Mouse (Mus musculus) heart, adult 8-10 months (tissue): Measurements from ENCODE around the gene Gm20388. TPM values are rescaled to one million over a fixed set of nuclear protein-coding genes. Genes with fewer than 3 reads are reported as not detected.
"Not testable (repeated sequence)": the region's sequence is repeated elsewhere in the genome, so short reads cannot be mapped to it uniquely, and the experiment has no call there.

Experiments used
- DNase-seq: peaks from one replicate; pipeline ENCODE4 v3.0.0; 2022; ENCODE audit warnings: low spot score
- total RNA-seq, 4 experiments: library from RNA; stranded (reverse); gene quantifications; 2 replicates each; pipeline ENCODE4 v1.2.4; 2022

Gm20388 gene
- total RNA-seq, 4 experiments from 2014 or later: 4.2 to 6.7 TPM; not detected in 2

- DNase-seq: peak; percentile 91
Measured at GRCm38 (mm10) chr8:124021237-124022227, 4110.9 kb downstream of the Gm20388 start, which contains the start of the genes Taf5l and Urb2. Gene Taf5l, minus strand, starts transcription at chr8:124021397. Gene Urb2, plus strand, starts transcription at chr8:124021508.

- not testable (repeated sequence) for DNase-seq
Measured at GRCm38 (mm10) chr8:124026265-124026664, 4115.6 kb downstream of the Gm20388 start.

GRCm38 (mm10) chr8:124027831-124028230 lies 4117.2 kb downstream of the Gm20388 start:
- no peak for DNase-seq

DNA sequence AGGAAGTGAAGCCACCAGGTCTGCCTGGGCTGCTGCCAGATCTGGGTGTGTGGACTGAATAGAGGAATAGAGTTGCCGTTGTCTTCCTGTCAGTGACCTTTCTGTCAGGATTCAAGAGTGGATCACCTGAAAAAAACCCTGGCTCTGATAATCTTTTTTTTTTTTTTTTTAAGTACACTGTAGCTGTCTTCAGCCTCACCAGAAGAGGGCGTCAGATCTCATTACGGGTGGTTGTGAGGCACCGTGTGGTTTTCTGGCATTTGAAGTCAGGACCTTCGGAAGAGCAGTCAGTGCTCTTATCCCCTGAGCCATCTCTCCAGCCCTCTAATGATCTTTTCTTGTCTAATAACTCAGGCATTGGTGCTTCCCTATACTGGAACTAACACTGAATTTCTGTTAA lies 4122.8 kb downstream of the Gm20388 start:
- no peak for DNase-seq

GRCm38 (mm10) chr8:124038121-124038520 lies 4127.5 kb downstream of the Gm20388 start:
- DNase-seq: no peak

- DNase-seq: no peak
Measured at GRCm38 (mm10) chr8:124039351-124039750, 4128.7 kb downstream of the Gm20388 start.

- no peak for DNase-seq
Measured at GRCm38 (mm10) chr8:124042201-124042600, 4131.6 kb downstream of the Gm20388 start.

- no peak for DNase-seq
Measured at GRCm38 (mm10) chr8:124044421-124044820, 4133.8 kb downstream of the Gm20388 start.

GRCm38 (mm10) chr8:124044931-124045330 lies 4134.3 kb downstream of the Gm20388 start:
- no peak for DNase-seq

GRCm38 (mm10) chr8:124045856-124046255 lies 4135.2 kb downstream of the Gm20388 start:
- no peak for DNase-seq

DNA sequence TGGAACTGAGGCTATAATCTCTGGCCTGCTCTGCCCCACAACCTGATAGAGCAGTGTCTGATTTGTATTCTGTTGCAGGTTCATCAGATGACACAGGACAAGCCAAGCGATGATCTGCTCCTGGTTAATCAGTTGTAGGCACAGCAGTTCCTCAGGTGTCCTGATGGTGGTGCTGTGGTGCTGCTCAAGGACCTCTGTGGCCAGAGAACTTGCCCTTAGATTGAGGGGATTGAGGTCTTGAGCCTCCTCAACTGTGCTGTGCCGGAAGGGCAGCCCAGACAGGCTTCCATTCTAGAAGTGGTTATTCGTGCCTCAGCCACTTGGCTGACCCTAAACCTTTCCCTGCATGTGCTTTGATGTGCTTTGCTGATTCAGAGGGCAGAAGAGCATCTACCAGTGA lies 4141.5 kb downstream of the Gm20388 start:
- peak; percentile 74 for DNase-seq

- no peak for DNase-seq
Measured at GRCm38 (mm10) chr8:124052568-124052967, 4141.9 kb downstream of the Gm20388 start.

DNA sequence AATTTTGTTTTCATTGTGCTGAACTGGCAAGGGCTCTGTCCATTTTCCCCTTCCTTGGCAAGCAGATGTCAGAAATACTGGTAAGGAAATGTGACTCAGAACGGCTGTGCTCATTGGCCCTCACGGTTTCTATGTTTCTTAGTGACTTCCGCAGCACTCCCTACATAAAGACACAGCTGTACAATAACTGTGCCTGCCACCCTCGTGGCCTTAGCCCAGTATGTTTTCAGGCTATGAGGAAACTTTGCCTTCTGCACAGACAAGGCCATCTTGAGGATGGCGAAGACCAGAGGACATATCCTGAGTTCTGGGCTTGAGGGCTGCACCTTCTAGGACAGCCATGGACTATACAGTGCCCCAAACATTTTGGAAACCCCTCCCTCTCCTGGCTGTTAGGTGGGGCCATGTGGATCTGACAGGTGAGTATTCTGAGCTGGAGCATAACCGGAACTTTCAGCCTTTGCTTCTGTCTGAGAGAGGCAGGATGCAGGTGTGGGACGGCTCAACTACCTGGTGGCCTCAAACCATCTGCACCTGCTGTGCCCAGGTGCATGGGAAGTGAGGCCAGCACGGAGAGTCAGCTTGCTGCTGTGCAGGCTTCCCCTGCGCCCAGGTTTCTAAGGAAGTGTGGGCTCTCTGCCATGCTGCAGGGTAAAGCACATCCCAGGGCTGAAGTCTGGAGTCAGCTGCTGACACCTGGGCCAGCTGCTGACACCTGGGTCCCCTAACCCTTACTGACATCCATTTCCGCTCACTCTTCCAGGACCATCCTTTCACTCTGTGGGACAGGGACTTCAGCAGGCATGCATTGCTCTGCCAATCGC lies 4146.4 kb downstream of the Gm20388 start:
- no peak for DNase-seq

GRCm38 (mm10) chr8:124066325-124067058 lies 4155.9 kb downstream of the Gm20388 start:
- peak; percentile 82 for DNase-seq

DNA sequence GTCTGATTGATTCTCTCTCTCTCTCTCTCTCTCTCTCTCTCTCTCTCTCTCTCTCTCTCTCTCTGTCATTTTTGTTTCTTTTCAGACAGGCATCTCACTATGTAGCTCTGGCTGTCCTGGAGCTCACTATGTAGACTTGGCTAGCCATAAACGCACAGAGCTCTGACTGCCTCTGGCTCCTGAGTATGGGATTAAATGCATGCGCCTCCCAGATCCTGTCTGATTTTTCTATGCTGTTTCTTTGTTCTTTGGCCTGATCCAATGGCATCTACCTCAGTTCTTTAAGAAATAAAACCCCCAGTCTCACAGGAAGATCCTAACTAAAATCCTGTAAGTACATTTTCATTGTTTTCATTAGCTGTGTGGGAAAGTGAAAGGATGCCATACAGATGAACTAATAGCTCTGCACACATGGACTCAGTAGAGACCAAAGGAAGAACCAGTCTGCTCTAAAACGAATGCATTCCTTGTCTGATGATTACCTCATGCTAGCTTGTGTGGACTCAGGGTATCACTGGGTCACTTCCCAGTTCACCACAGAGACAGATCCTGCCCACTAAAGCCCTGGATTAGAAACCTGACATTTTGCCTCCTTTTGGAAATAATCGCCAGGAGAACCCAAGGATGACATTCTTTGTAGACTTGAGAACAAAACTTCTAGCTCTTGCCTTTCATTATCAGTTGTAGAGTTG lies 4156.6 kb downstream of the Gm20388 start:
- DNase-seq: no peak

DNA sequence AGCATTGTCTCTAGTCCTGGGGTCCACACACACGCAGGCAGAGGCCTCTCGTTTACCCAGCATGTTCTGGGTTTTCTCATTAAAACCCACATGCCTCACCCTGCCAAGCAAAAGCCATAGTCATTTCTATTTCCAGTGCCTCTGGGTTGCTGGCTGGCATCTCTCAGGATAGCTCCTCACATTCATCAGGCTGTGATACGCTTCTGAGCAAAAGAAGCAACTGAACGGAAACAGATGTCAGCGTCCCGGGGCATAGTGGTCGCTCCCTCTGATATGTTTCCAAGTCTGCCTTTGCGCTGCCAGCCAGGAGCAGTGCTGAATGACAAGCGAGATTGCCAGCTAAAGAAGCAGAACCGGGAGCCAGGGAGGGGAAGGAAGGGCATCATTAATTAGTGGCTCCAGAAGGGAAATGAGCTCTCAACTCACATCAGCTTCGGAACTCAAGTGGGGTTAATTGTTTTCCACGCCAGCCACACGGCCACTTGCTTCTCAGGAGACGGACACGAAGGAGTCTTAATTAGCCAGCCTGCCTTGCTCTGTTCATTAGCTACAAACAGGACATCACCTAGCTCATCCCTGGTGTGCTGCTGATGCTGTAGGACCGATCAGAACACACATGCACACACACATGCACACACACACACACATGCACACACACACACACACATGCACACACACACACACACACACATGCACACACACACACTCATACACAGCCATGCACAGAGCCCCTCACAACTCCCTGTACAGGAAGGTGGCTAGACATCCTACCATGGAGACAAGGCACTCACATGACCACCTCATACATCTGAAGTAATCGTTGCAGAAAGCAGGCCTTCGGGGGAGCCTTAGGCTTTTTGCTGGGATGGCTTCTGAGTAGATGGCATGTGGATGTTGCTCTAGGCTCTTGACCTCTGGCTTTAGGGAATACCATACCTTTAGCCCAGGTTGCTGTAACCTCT lies 4160.0 kb downstream of the Gm20388 start:
- DNase-seq: no peak

DNA sequence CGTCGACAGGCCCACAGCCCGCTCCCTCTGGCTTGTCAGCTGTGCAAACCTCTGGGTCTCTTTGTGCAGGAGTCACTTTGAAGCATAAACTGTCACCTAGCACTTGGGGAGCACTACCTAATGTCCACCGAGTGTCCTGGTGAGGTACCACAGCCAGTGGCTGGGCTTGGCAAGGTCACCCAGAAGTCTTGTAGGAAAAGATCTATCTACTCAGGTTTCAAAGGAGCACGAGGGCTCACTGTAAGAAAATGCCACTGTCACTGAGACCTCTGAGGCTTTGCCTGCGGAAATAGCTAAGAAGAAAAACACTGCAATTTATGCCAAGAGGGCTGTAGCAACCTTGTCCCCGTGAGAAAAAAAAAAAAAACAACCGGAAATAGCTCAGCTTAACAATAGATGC lies 4165.3 kb downstream of the Gm20388 start:
- no peak for DNase-seq

DNA sequence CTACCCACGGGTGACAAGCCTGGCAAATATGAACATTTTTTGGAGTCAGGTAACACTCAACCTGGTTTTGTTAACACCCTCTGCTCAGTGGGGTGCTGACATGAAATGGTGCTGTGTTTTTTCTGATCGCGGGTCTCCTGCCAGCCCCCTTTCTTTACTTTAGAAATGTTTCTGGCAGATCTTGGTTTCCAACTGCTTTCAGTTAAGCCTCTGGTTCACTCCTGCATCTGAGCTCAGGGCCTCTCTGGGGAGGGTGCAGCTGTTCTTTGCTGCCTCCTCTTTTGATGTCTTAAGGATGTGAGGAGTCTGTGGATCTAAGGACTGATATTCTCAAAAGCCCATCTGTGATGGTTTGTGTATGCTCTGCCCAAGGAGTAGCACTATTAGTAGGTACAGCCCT lies 4165.8 kb downstream of the Gm20388 start:
- no peak for DNase-seq

DNA sequence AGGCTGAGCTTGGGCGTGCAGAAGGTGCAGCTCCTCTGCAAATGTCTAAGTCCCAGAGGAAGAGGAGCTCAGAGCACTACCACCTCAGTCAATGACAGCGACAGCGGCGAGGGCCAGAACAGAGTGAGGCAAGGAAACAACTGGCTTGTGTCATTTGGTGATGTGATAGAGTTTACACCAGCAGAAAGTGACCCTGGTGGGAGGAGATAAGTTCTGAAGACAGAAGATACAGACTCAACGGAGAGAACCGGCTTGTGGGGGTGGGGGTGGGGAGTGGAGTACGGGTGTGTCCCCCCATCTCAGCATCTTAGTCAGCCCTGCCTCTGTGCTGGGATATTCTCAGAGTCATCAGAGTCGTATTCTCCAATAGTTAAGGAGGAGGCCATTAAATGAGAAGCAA lies 4166.7 kb downstream of the Gm20388 start:
- no peak for DNase-seq

DNA sequence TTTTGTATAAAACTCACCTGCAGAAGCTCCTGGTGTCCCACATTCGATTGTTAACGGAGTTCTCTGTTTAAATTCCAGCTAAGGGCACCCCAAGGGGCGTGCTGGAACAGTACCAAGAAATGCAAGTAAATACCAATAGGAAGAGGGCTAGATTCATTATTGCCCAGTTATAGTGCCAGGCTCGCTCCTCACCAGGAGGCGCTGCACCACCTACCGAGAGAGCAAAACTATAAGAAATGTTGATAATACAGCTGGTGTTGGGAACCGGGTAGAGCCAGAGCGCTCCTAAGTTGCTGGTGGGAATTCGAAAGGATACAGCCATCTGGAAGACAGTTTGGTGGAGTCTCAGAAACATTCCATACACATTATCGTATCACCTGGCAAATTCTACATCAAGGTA lies 4167.4 kb downstream of the Gm20388 start:
- no peak for DNase-seq
